Mouse (Mus musculus): ENCODE measurements at regions not wholly inside any gene's neighbourhood (a gene's known extent, or its start where the extent isn't known, plus 50 kb on each side); places are given as distances from the start of the nearest gene placed in this dataset.
A peak's percentile ranks its signal among the peaks of the same experiment; 100 is the strongest.

GRCm38 (mm10) chr3:52195486-52195885 is 72.7 kb upstream of the Foxo1 start:
- H3K36me3 ChIP-seq (replicated peaks; ENCODE audit: low read length), result no peaks in the 10 kb centered on the region
- no peak overlapping the region for H3K4me3 ChIP-seq (replicated peaks)
- H3K9me3 ChIP-seq, result no peaks in the 10 kb centered on the region
- H3K4me1 ChIP-seq, result peaks cover 47% of the 10 kb centered on the region
- TF ChIP-seq GATA1 (IDR thresholded peaks at IDR 0.05; ENCODE audit: borderline replicate concordance, low read length), result no peak
- no peak for TF ChIP-seq FLI1 (IDR thresholded peaks at IDR 0.05; ENCODE audit: low read length)
- peaks cover 63% of the 10 kb centered on the region for H3K27me3 ChIP-seq (replicated peaks)

- Histone ChIP-seq H3K9me3 (no peaks in the 10 kb centered on the region), H3K36me3 (replicated peaks; ENCODE audit: low read length) (no peaks in the 10 kb centered on the region), H3K27me3 (replicated peaks) (peaks cover 63% of the 10 kb centered on the region), H3K4me1 (peaks cover 47% of the 10 kb centered on the region), H3K4me3 (replicated peaks) (peak overlapping the region; percentile 90)
- no peak for TF ChIP-seq GATA1 (IDR thresholded peaks at IDR 0.05; ENCODE audit: borderline replicate concordance, low read length)
- TF ChIP-seq FLI1 (IDR thresholded peaks at IDR 0.05; ENCODE audit: low read length), result no peak
Measured at GRCm38 (mm10) chr3:52196047-52196935, 71.8 kb upstream of the Foxo1 start.

GRCm38 (mm10) chr3:52196936-52197246 is 71.2 kb upstream of the Foxo1 start:
- no peak for TF ChIP-seq FLI1 (IDR thresholded peaks at IDR 0.05; ENCODE audit: low read length)
- Histone ChIP-seq H3K36me3 (replicated peaks; ENCODE audit: low read length) (no peaks in the 10 kb centered on the region), H3K27me3 (replicated peaks) (peaks cover 61% of the 10 kb centered on the region), H3K4me1 (peaks cover 47% of the 10 kb centered on the region), H3K4me3 (replicated peaks) (no peak overlapping the region), H3K9me3 (no peaks in the 10 kb centered on the region)

GRCm38 (mm10) chr3:52197982-52198750 is 70.0 kb upstream of the Foxo1 start:
- TF ChIP-seq GATA1 (IDR thresholded peaks at IDR 0.05; ENCODE audit: borderline replicate concordance, low read length) (no peak), FLI1 (IDR thresholded peaks at IDR 0.05; ENCODE audit: low read length) (no peak)
- peak overlapping the region; percentile 29 for H3K4me3 ChIP-seq (replicated peaks)
- peaks cover 58% of the 10 kb centered on the region for H3K27me3 ChIP-seq (replicated peaks)
- H3K36me3 ChIP-seq (replicated peaks; ENCODE audit: low read length), result no peaks in the 10 kb centered on the region
- H3K4me1 ChIP-seq, result peaks cover 40% of the 10 kb centered on the region
- H3K9me3 ChIP-seq, result no peaks in the 10 kb centered on the region

GRCm38 (mm10) chr3:52198751-52199738 is 69.1 kb upstream of the Foxo1 start:
- Histone ChIP-seq H3K36me3 (replicated peaks; ENCODE audit: low read length) (no peaks in the 10 kb centered on the region), H3K9me3 (no peaks in the 10 kb centered on the region), H3K4me1 (peaks cover 35% of the 10 kb centered on the region), H3K4me3 (replicated peaks) (peak overlapping the region; percentile 78), H3K27me3 (replicated peaks) (peaks cover 50% of the 10 kb centered on the region)
- TF ChIP-seq GATA1 (IDR thresholded peaks at IDR 0.05; ENCODE audit: borderline replicate concordance, low read length), result no peak
- no peak for TF ChIP-seq FLI1 (IDR thresholded peaks at IDR 0.05; ENCODE audit: low read length)

- Histone ChIP-seq H3K4me1 (peaks cover 35% of the 10 kb centered on the region), H3K4me3 (replicated peaks) (no peak overlapping the region), H3K36me3 (replicated peaks; ENCODE audit: low read length) (no peaks in the 10 kb centered on the region), H3K9me3 (peaks cover 5% of the 10 kb centered on the region), H3K27me3 (replicated peaks) (peaks cover 41% of the 10 kb centered on the region)
- TF ChIP-seq FLI1 (IDR thresholded peaks at IDR 0.05; ENCODE audit: low read length) (no peak), GATA1 (IDR thresholded peaks at IDR 0.05; ENCODE audit: borderline replicate concordance, low read length) (no peak)
Measured at GRCm38 (mm10) chr3:52200106-52200505, 68.0 kb upstream of the Foxo1 start.

- Histone ChIP-seq H3K36me3 (replicated peaks; ENCODE audit: low read length) (no peaks in the 10 kb centered on the region), H3K4me1 (no peaks in the 10 kb centered on the region), H3K27me3 (replicated peaks) (peaks cover 31% of the 10 kb centered on the region), H3K4me3 (replicated peaks) (no peak overlapping the region), H3K9me3 (peaks cover 7% of the 10 kb centered on the region)
- TF ChIP-seq FLI1 (IDR thresholded peaks at IDR 0.05; ENCODE audit: low read length) (no peak), GATA1 (IDR thresholded peaks at IDR 0.05; ENCODE audit: borderline replicate concordance, low read length) (no peak)
Measured at GRCm38 (mm10) chr3:52210556-52211302, 57.4 kb upstream of the Foxo1 start.

- H3K9me3 ChIP-seq, result peaks cover 7% of the 10 kb centered on the region
- H3K36me3 ChIP-seq (replicated peaks; ENCODE audit: low read length), result no peaks in the 10 kb centered on the region
- TF ChIP-seq FLI1 (IDR thresholded peaks at IDR 0.05; ENCODE audit: low read length) (no peak), GATA1 (IDR thresholded peaks at IDR 0.05; ENCODE audit: borderline replicate concordance, low read length) (no peak)
- H3K4me1 ChIP-seq, result no peaks in the 10 kb centered on the region
- no peak overlapping the region for H3K4me3 ChIP-seq (replicated peaks)
- H3K27me3 ChIP-seq (replicated peaks), result peaks cover 33% of the 10 kb centered on the region
Measured at GRCm38 (mm10) chr3:52211303-52211695, 56.8 kb upstream of the Foxo1 start.

GRCm38 (mm10) chr3:52214114-52214513 is 54.0 kb upstream of the Foxo1 start:
- Histone ChIP-seq H3K9me3 (peaks cover 7% of the 10 kb centered on the region), H3K27me3 (replicated peaks) (peaks cover 37% of the 10 kb centered on the region), H3K36me3 (replicated peaks; ENCODE audit: low read length) (no peaks in the 10 kb centered on the region), H3K4me1 (no peaks in the 10 kb centered on the region), H3K4me3 (replicated peaks) (no peak overlapping the region)
- TF ChIP-seq GATA1 (IDR thresholded peaks at IDR 0.05; ENCODE audit: borderline replicate concordance, low read length), result no peak
- no peak for TF ChIP-seq FLI1 (IDR thresholded peaks at IDR 0.05; ENCODE audit: low read length)
